24 mouse cellular contexts compared by ENCODE assay signal in the genomic region with DNA sequence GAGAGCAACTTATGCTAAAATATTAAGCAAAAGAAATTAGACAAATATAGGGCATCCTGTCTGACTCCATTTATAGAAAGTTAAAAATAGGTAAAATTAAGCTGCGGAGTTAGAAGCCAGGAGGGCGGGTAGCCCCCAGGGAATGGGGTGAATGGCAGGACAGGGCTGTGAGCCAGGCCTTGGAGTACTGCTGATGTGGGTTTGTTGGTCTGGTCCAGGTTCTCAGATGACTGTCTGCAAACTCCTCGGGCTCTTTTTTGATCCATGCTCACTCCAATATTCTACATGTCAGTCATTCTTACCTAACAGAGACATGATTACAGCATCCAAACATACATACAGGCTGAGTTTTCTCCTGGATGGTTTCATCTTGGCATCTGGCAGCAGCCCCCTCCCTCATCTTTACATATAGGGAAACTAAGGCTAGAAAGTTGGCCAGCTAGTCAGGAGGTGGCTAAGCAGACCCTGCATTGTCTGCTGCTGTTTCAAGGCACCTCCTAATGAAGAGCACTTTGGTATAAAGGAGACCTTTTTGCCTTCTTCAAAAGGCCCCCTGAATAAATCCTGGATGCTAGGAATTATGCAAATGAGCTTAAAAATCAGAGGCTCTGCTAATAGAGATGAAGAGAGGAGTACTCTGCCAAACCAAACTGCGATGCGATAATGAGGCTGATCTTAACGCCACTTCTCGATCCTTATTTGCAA.
A peak's percentile ranks its signal among the peaks of the same experiment; 100 is the strongest.
DNase-seq lines count a peak whose midpoint lies in the region; ATAC-seq lines count a peak whose summit lies in the region.
"Had no signal": no experiment of that assay in that cellular context is flagged by ENCODE, and none has a peak within 500 bp of the region (broad histone marks: within the 10 kb centered on the region; RNA-seq: fewer than 3 reads in every experiment).

No protein-coding gene starts in this region.

- H3K27me3 ChIP-seq in midbrain, embryonic 16.5 days (ENCODE audit: control insufficient read depth, insufficient read depth, low read depth, low read length): no peaks in the 10 kb centered on the region
- no peaks in the 10 kb centered on the region for H3K27me3 ChIP-seq in midbrain, embryonic 10.5 days (ENCODE audit: low read depth, poor library complexity, severe bottlenecking)
- H3K27me3 ChIP-seq: embryonic facial prominence, embryonic 12.5 days; kidney, embryonic 15.5 days; limb, embryonic 12.5 days; midbrain, embryonic 12.5 days had no signal

- H3K36me3 ChIP-seq in midbrain, embryonic 16.5 days (ENCODE audit: control insufficient read depth, insufficient read depth, low read length): no peaks in the 10 kb centered on the region
- no peaks in the 10 kb centered on the region for H3K36me3 ChIP-seq in midbrain, embryonic 10.5 days
- H3K36me3 ChIP-seq: embryonic facial prominence, embryonic 12.5 days; kidney, embryonic 15.5 days; limb, embryonic 12.5 days; midbrain, embryonic 12.5 days had no signal

- no peak overlapping the region for H3K4me2 ChIP-seq in midbrain, embryonic 16.5 days (ENCODE audit: low read length)
- H3K4me2 ChIP-seq: embryonic facial prominence, embryonic 12.5 days; kidney, embryonic 15.5 days; limb, embryonic 12.5 days; liver, embryonic 11.5 days; midbrain, embryonic 12.5 days had no signal

- peaks cover 7% of the 10 kb centered on the region; the same call in 1 of the 2 replicates for H3K4me1 ChIP-seq in midbrain, embryonic 16.5 days (ENCODE audit: control insufficient read depth, insufficient read depth, low read length)
- peaks cover 18% of the 10 kb centered on the region for H3K4me1 ChIP-seq in midbrain, embryonic 10.5 days
- H3K4me1 ChIP-seq: embryonic facial prominence, embryonic 12.5 days; kidney, embryonic 15.5 days; limb, embryonic 12.5 days had no signal

- no peak for ATAC-seq in midbrain, embryonic 16.5 days
- ATAC-seq: activated CD4-positive, CD25-positive, alpha-beta regulatory T cell, adult 4 months; liver, postnatal 0 days; lung, postnatal 0 days had no signal

- DNase-seq in adrenal gland, postnatal 10 days: peak; percentile 38
- DNase-seq in adrenal gland, postnatal 25 days: no peak
- peak; percentile 8 to 28 for DNase-seq in gastrocnemius, adult 8-10 months (ENCODE audit: low spot score in 2 of 2)
- no peak for DNase-seq in gastrocnemius, postnatal 10 days
- no peak for DNase-seq in midbrain, embryonic 10.5 days (ENCODE audit: low spot score)
- no peak for DNase-seq in thymus, adult 18-20 months
- no peak for DNase-seq in cerebellum, postnatal 4 days (ENCODE audit: low spot score in 2 of 2)
- DNase-seq: cerebellum, adult 11-12 months; heart, postnatal 4 days; kidney, adult 11 months; kidney, postnatal 36 days; layer of hippocampus, postnatal 36 days; liver, postnatal 0 days; right cerebral cortex, adult 18-20 months; right cerebral cortex, postnatal 4 days had no signal

- no peak overlapping the region for H3K9ac ChIP-seq in midbrain, embryonic 16.5 days (ENCODE audit: low read depth, low read length)
- H3K9ac ChIP-seq: embryonic facial prominence, embryonic 12.5 days; kidney, embryonic 15.5 days; limb, embryonic 12.5 days; liver, postnatal 0 days; midbrain, embryonic 12.5 days had no signal

- H3K4me3 ChIP-seq in midbrain, embryonic 16.5 days (ENCODE audit: low read depth, low read length): no peak overlapping the region
- no peak overlapping the region for H3K4me3 ChIP-seq in midbrain, embryonic 10.5 days
- H3K4me3 ChIP-seq: embryonic facial prominence, embryonic 12.5 days; erythroblast, embryonic 14.5 days; kidney, embryonic 15.5 days; limb, embryonic 12.5 days; midbrain, embryonic 12.5 days had no signal

- H3K9me3 ChIP-seq in midbrain, embryonic 16.5 days (replicated peaks; ENCODE audit: control insufficient read depth, low read length, poor library complexity, severe bottlenecking): no peaks in the 10 kb centered on the region
- H3K9me3 ChIP-seq in midbrain, embryonic 10.5 days (replicated peaks): no peaks in the 10 kb centered on the region
- H3K9me3 ChIP-seq: embryonic facial prominence, embryonic 12.5 days; kidney, embryonic 15.5 days; limb, embryonic 12.5 days; midbrain, embryonic 12.5 days had no signal

- H3K27ac ChIP-seq in midbrain, embryonic 16.5 days (ENCODE audit: low read length): peak overlapping the region; percentile 31; the same call in 1 of the 2 replicates
- H3K27ac ChIP-seq in midbrain, embryonic 10.5 days (replicated peaks): no peak overlapping the region
- H3K27ac ChIP-seq: embryonic facial prominence, embryonic 12.5 days; kidney, embryonic 15.5 days; limb, embryonic 12.5 days; midbrain, embryonic 12.5 days had no signal

- WGBS in midbrain, embryonic 16.5 days: 48% methylated on average over 7 of the region's 7 CpGs
- WGBS in midbrain, embryonic 10.5 days: 84% methylated on average over 7 of the region's 7 CpGs

Comparison
In these comparisons a context has a peak if more than half of its experiments do, and no peak if none do; other contexts are left out.
1. DNase-seq: peak in adrenal gland, postnatal 10 days (single experiment) and gastrocnemius, adult 8-10 months (2 of 2); none in adrenal gland, postnatal 25 days (single experiment), gastrocnemius, postnatal 10 days (single experiment), midbrain, embryonic 10.5 days (single experiment), thymus, adult 18-20 months (0 of 2) and cerebellum, postnatal 4 days (0 of 2).